Mouse (Mus musculus): ENCODE results near the gene Ttc28. TPM values are rescaled to one million over a fixed set of nuclear protein-coding genes. Genes with fewer than 3 reads are reported as not detected.

Ttc28 gene
- total and polyA plus RNA-seq, 2 experiments from 2014 or later = 14.5 to 50.4 TPM

- no peaks in the 10 kb centered on the region for H3K9me3 ChIP-seq (ENCODE audit: low read length)
- H3K4me3 ChIP-seq (ENCODE audit: low read depth, low read length) = no peak overlapping the region
- no peak overlapping the region for H3K27ac ChIP-seq (ENCODE audit: low read depth, low read length)
- H3K4me2 ChIP-seq (ENCODE audit: low read depth) = no peak overlapping the region
- peaks cover 61% of the 10 kb centered on the region for H3K36me3 ChIP-seq (ENCODE audit: insufficient read depth)
- TF ChIP-seq CTCF (IDR thresholded peaks at IDR 0.05; ENCODE audit: low read depth) = no peak
- WGBS = 87% methylated on average over 10 of the region's 10 CpGs
- no peak for DNase-seq
- no peak for ATAC-seq
- H3K27me3 ChIP-seq (ENCODE audit: insufficient read depth, low read length) = no peaks in the 10 kb centered on the region
- H3K9ac ChIP-seq = no peak overlapping the region
- H3K4me1 ChIP-seq (ENCODE audit: insufficient read depth) = no peaks in the 10 kb centered on the region
These were observed 346.9 kb downstream of the Ttc28 start for GRCm38 (mm10) chr5:111226486-111226885.

DNA sequence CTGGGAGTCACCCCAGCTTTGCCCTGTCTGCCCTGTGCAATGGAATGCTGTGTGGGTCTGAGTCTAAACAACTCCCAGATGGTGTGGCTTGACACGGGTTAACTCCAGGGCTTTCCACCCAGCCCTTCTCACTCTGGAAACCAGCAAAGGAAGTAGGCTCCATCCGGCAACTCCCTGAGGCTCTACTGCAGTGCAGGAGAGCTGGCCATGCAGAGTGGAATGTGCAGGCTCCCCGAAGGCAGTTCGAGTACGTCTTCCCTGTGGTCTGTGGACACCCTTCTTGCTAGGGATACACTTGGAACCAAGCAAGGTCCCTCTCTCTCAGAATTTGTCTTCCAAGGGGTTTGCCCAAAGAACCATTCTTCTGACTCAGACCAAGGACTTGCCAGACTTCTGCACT, 348.2 kb downstream of the Ttc28 start:
- WGBS = 69% methylated on average over 5 of the region's 5 CpGs
- H3K27me3 ChIP-seq (ENCODE audit: insufficient read depth, low read length) = no peaks in the 10 kb centered on the region
- peaks cover 74% of the 10 kb centered on the region for H3K36me3 ChIP-seq (ENCODE audit: insufficient read depth)
- no peaks in the 10 kb centered on the region for H3K9me3 ChIP-seq (ENCODE audit: low read length)
- ATAC-seq = no peak
- no peaks in the 10 kb centered on the region for H3K4me1 ChIP-seq (ENCODE audit: insufficient read depth)
- no peak overlapping the region for H3K4me3 ChIP-seq (ENCODE audit: low read depth, low read length)
- no peak for TF ChIP-seq CTCF (IDR thresholded peaks at IDR 0.05; ENCODE audit: low read depth)
- no peak overlapping the region for H3K4me2 ChIP-seq (ENCODE audit: low read depth)
- H3K9ac ChIP-seq = no peak overlapping the region
- no peak for DNase-seq
- no peak overlapping the region for H3K27ac ChIP-seq (ENCODE audit: low read depth, low read length)

DNA sequence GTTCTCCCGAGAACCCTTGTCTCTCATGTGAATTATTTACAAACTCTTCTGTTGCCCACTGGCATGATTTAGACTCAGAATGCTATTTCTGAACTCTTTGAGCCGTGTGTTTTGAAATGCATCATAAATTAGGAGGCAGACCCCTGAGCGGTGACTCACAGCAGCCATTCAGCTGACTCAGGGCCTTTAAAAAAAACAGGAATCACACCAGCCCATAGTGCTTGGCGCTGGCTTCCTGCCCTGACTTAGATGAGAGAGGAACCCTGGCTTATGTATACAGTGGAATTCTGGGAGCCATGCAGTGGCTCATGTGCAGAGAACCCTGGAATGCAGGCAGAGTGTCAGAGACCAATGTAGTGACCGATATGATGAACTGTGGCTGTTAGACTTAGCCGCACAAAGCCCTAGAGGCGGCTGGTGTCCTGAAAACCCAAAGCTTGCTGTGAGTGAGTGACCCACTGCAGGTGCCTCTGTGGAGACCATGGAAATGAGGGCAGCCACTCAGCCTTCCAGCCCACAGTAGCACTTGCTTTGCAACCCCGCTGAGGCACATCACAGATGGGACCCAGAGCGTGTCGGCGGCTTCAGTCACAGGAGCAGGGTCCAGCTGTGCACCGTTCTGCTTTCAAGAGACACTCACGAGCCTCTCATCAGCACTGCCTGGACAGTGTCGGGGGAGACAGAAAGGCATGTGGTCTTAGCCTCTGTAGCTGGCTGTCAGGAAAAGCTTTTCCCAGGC, 348.9 kb downstream of the Ttc28 start:
- no peak for DNase-seq
- H3K4me1 ChIP-seq (ENCODE audit: insufficient read depth) = no peaks in the 10 kb centered on the region

GRCm38 (mm10) chr5:111229041-111229394, 349.4 kb downstream of the Ttc28 start:
- Histone ChIP-seq H3K27me3 (ENCODE audit: insufficient read depth, low read length) (no peaks in the 10 kb centered on the region), H3K27ac (ENCODE audit: low read depth, low read length) (no peak overlapping the region), H3K36me3 (ENCODE audit: insufficient read depth) (peaks cover 69% of the 10 kb centered on the region), H3K4me2 (ENCODE audit: low read depth) (no peak overlapping the region), H3K9ac (no peak overlapping the region), H3K9me3 (ENCODE audit: low read length) (no peaks in the 10 kb centered on the region), H3K4me1 (ENCODE audit: insufficient read depth) (no peaks in the 10 kb centered on the region), H3K4me3 (ENCODE audit: low read depth, low read length) (no peak overlapping the region)
- no peak for TF ChIP-seq CTCF (IDR thresholded peaks at IDR 0.05; ENCODE audit: low read depth)
- no peak for ATAC-seq
- 82% methylated on average over 12 of the region's 12 CpGs for WGBS
- no peak for DNase-seq

More for the DNA sequence above, 348.9 kb downstream of the Ttc28 start:
- H3K9ac ChIP-seq = no peak overlapping the region
- no peaks in the 10 kb centered on the region for H3K9me3 ChIP-seq (ENCODE audit: low read length)
- no peak overlapping the region for H3K4me2 ChIP-seq (ENCODE audit: low read depth)
- H3K27me3 ChIP-seq (ENCODE audit: insufficient read depth, low read length) = no peaks in the 10 kb centered on the region
- ATAC-seq = peak; percentile 23; the same call in 1 of the 2 replicates
- H3K36me3 ChIP-seq (ENCODE audit: insufficient read depth) = peaks cover 75% of the 10 kb centered on the region
- 47% methylated on average over 14 of the region's 14 CpGs for WGBS
- H3K4me3 ChIP-seq (ENCODE audit: low read depth, low read length) = no peak overlapping the region
- no peak for TF ChIP-seq CTCF (IDR thresholded peaks at IDR 0.05; ENCODE audit: low read depth)
- no peak overlapping the region; the same call in 1 of the 2 replicates for H3K27ac ChIP-seq (ENCODE audit: low read depth, low read length)

- H3K4me3 ChIP-seq (ENCODE audit: low read depth, low read length) = no peak overlapping the region
- no peaks in the 10 kb centered on the region for H3K9me3 ChIP-seq (ENCODE audit: low read length)
- H3K27me3 ChIP-seq (ENCODE audit: insufficient read depth, low read length) = no peaks in the 10 kb centered on the region
- peaks cover 63% of the 10 kb centered on the region for H3K36me3 ChIP-seq (ENCODE audit: insufficient read depth)
- ATAC-seq = peak; percentile 16; the same call in 1 of the 2 replicates
- no peak for DNase-seq
- TF ChIP-seq CTCF (IDR thresholded peaks at IDR 0.05; ENCODE audit: low read depth) = no peak
- no peak overlapping the region for H3K4me2 ChIP-seq (ENCODE audit: low read depth)
- H3K4me1 ChIP-seq (ENCODE audit: insufficient read depth) = no peaks in the 10 kb centered on the region
- H3K9ac ChIP-seq = no peak overlapping the region
- H3K27ac ChIP-seq (ENCODE audit: low read depth, low read length) = no peak overlapping the region
- WGBS = 71% methylated on average over 3 of the region's 3 CpGs
These were observed 350.1 kb downstream of the Ttc28 start for GRCm38 (mm10) chr5:111229671-111230070.

DNA sequence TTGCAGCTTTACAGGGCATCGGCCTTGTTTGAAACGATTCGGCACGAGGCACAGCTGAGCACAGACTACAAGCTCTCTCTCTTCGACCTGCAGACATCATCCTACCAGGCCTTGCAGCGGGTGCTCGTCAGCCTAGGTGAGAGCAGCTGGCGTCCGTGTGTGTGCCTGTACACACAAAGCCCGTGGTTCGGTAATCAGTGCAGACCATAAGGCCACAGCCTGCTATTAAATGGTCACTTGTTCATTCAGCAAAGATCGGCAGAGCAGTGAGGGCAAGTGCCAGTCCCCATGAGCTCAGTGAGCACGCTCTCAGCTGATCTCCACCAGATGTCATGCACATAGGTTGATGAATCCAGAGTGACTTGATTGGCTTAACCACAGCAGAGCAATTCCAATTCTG, 351.4 kb downstream of the Ttc28 start:
- Histone ChIP-seq H3K27ac (ENCODE audit: low read depth, low read length) (no peak overlapping the region), H3K4me1 (ENCODE audit: insufficient read depth) (no peaks in the 10 kb centered on the region)
- no peak for TF ChIP-seq CTCF (IDR thresholded peaks at IDR 0.05; ENCODE audit: low read depth)

DNA sequence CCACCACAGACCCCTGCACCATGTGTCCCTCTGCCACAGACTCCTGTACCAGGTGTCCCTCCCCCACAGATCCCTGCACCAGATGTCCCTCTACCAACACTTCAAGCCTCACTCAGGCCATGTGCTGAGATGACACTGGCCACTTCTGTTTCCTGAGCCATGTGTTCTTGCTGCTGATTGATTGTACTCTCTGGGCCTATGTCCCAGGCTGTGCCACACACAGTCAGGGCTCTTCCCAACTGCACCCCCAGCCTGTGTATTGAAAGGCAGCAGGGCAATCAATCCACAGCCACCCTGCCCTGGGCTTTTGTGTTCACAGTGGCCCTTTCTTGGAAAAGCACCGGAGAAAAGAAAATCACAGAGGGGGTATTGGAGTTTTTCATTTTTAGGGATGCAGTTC, 352.2 kb downstream of the Ttc28 start:
- no peaks in the 10 kb centered on the region for H3K27me3 ChIP-seq (ENCODE audit: insufficient read depth, low read length)
- peaks cover 69% of the 10 kb centered on the region for H3K36me3 ChIP-seq (ENCODE audit: insufficient read depth)
- TF ChIP-seq CTCF (IDR thresholded peaks at IDR 0.05; ENCODE audit: low read depth) = no peak
- WGBS = 38% methylated on average over 1 of the region's 1 CpGs
- no peak overlapping the region for H3K27ac ChIP-seq (ENCODE audit: low read depth, low read length)
- H3K4me2 ChIP-seq (ENCODE audit: low read depth) = no peak overlapping the region
- ATAC-seq (no peak), DNase-seq (no peak)
- no peaks in the 10 kb centered on the region for H3K9me3 ChIP-seq (ENCODE audit: low read length)
- no peaks in the 10 kb centered on the region for H3K4me1 ChIP-seq (ENCODE audit: insufficient read depth)
- no peak overlapping the region for H3K9ac ChIP-seq
- H3K4me3 ChIP-seq (ENCODE audit: low read depth, low read length) = no peak overlapping the region

More for the DNA sequence above, 351.4 kb downstream of the Ttc28 start:
- Histone ChIP-seq H3K9ac (no peak overlapping the region), H3K4me2 (ENCODE audit: low read depth) (no peak overlapping the region), H3K4me3 (ENCODE audit: low read depth, low read length) (no peak overlapping the region), H3K27me3 (ENCODE audit: insufficient read depth, low read length) (no peaks in the 10 kb centered on the region), H3K9me3 (ENCODE audit: low read length) (no peaks in the 10 kb centered on the region), H3K36me3 (ENCODE audit: insufficient read depth) (peaks cover 62% of the 10 kb centered on the region)
- ATAC-seq (no peak), DNase-seq (no peak)
- 63% methylated on average over 13 of the region's 13 CpGs for WGBS
